Mouse (Mus musculus) heart, postnatal 0 days (tissue): Measurements from ENCODE around the gene Arid3a.

Source experiments
- CTCF ChIP-seq: IDR thresholded peaks from 2 replicates; pipeline ENCODE4 v1.5.1; 2016; ENCODE audit warnings: antibody characterized with exemption, control low read depth, low read depth
- EP300 ChIP-seq: IDR thresholded peaks from 2 replicates; pipeline ENCODE4 v1.6.1; 2016; ENCODE audit warnings: antibody characterized with exemption, low read depth

GRCm38 (mm10) chr10:80001945-80002344 is 75.1 kb downstream of the Arid3a start:
- no peak for TF ChIP-seq CTCF
- TF ChIP-seq EP300: no peak
